ENCODE assay signal across 7 mouse cellular contexts in genomic region chr2:173702096-173702866, GRCm38 (mm10). TPM values are rescaled to one million over a fixed set of nuclear protein-coding genes. Genes with fewer than 3 reads are reported as not detected.
A peak's percentile ranks its signal among the peaks of the same experiment; 100 is the strongest.
DNase-seq lines count a peak whose midpoint lies in the region; ATAC-seq lines count a peak whose summit lies in the region.

No protein-coding gene starts in this region.

- no peaks in the 10 kb centered on the region for H3K9me3 ChIP-seq in forebrain, embryonic 16.5 days (ENCODE audit: control insufficient read depth, low read length)
- H3K9me3 ChIP-seq in hindbrain, embryonic 15.5 days: no peaks in the 10 kb centered on the region

- 0 out of 2 replicates have a peak, but pooled peaks have one; percentile 31 for ATAC-seq in forebrain, embryonic 16.5 days
- ATAC-seq in hindbrain, embryonic 15.5 days (ENCODE audit: low FRiP score, low read depth): peak; percentile 74; the same call in 1 of the 2 replicates

- 0 out of 2 replicates have a peak, but pooled peaks cover 4% of the 10 kb centered on the region for H3K4me1 ChIP-seq in forebrain, embryonic 16.5 days (replicated peaks; ENCODE audit: control insufficient read depth, insufficient read depth, low read length)
- peaks cover 44% of the 10 kb centered on the region for H3K4me1 ChIP-seq in hindbrain, embryonic 15.5 days (replicated peaks)

- H3K4me3 ChIP-seq in forebrain, embryonic 16.5 days (replicated peaks; ENCODE audit: low read length): no peak overlapping the region
- H3K4me3 ChIP-seq in hindbrain, embryonic 15.5 days: no peak overlapping the region
- H3K4me3 ChIP-seq in macrophage (ENCODE audit: inconsistent target): no peak overlapping the region

- WGBS in forebrain, embryonic 16.5 days: 61% methylated on average over 16 of the region's 16 CpGs
- WGBS in hindbrain, embryonic 15.5 days: 51% methylated on average over 16 of the region's 16 CpGs
- WGBS in macrophage (ENCODE audit: missing documents): 57% methylated on average over 16 of the region's 16 CpGs

- H3K4me2 ChIP-seq in forebrain, embryonic 16.5 days (ENCODE audit: low read length): no peak overlapping the region
- no peak overlapping the region for H3K4me2 ChIP-seq in hindbrain, embryonic 15.5 days

- peak; percentile 11 to 29 for DNase-seq in layer of hippocampus, adult 18-20 months (ENCODE audit: low spot score in 2 of 2)
- no peak for DNase-seq in layer of hippocampus, adult 9-11 months
- DNase-seq in thymus, postnatal 25 days: no peak
- no peak for DNase-seq in urinary bladder, postnatal 25 days (ENCODE audit: low spot score)

- H3K27me3 ChIP-seq in forebrain, embryonic 16.5 days (replicated peaks; ENCODE audit: control insufficient read depth, insufficient read depth, low read length): no peaks in the 10 kb centered on the region
- no peaks in the 10 kb centered on the region for H3K27me3 ChIP-seq in hindbrain, embryonic 15.5 days

- peaks cover 8% of the 10 kb centered on the region for H3K36me3 ChIP-seq in forebrain, embryonic 16.5 days (ENCODE audit: control insufficient read depth, insufficient read depth)
- peaks cover 17% of the 10 kb centered on the region; the same call in 1 of the 2 replicates for H3K36me3 ChIP-seq in hindbrain, embryonic 15.5 days
- peaks cover 77% of the 10 kb centered on the region for H3K36me3 ChIP-seq in macrophage (ENCODE audit: inconsistent target)

- H3K27ac ChIP-seq in forebrain, embryonic 16.5 days (ENCODE audit: low read length): peak overlapping the region; percentile 26; the same call in 1 of the 2 replicates
- peak overlapping the region; percentile 77 for H3K27ac ChIP-seq in hindbrain, embryonic 15.5 days (replicated peaks)
- 0 out of 2 replicates have a peak overlapping the region, but pooled peaks have one; percentile 1 for H3K27ac ChIP-seq in macrophage

- H3K9ac ChIP-seq in forebrain, embryonic 16.5 days (replicated peaks; ENCODE audit: low read depth, low read length): no peak overlapping the region
- no peak overlapping the region for H3K9ac ChIP-seq in hindbrain, embryonic 15.5 days

- H3K79me2 ChIP-seq in macrophage (ENCODE audit: inconsistent target): no peaks in the 10 kb centered on the region

RNA-seq across cellular contexts. Expression of gene 1700010B08Rik, which starts 16.9 kb away (rescaled TPM):
- not detected for total RNA-seq in layer of hippocampus, adult 18-20 months (2021)
- polyA plus RNA-seq in forebrain, embryonic 16.5 days (2015; fragmentation: Nextera tagmentation; extraction: Ambion mirVana): not detected in 2 replicates
- not detected in 2 replicates for polyA plus RNA-seq in hindbrain, embryonic 15.5 days (2015; fragmentation: Nextera tagmentation; extraction: Ambion mirVana)
- 1 to 10 TPM in 1 of 26 experiments, not detected in 25; 1.0 TPM for total RNA-seq in macrophage (2018; cell fraction: chromatin; rRNA removed)
- total RNA-seq in macrophage (2018; cell fraction: cytosol; rRNA removed): not detected
- not detected for total RNA-seq in macrophage (2018; cell fraction: nucleus; rRNA removed)
- not detected in 3 replicates for polyA plus RNA-seq in macrophage (2018)

RNA-seq across cellular contexts. Expression of gene Vapb, which starts 35.0 kb away (rescaled TPM):
- 100 to 1,000 TPM; 116 to 127 TPM for total RNA-seq in layer of hippocampus, adult 18-20 months (2021)
- 14.4 and 20.3 TPM in 2 replicates for polyA plus RNA-seq in forebrain, embryonic 16.5 days (2015; fragmentation: Nextera tagmentation; extraction: Ambion mirVana)
- 15.9 and 18.4 TPM in 2 replicates for polyA plus RNA-seq in hindbrain, embryonic 15.5 days (2015; fragmentation: Nextera tagmentation; extraction: Ambion mirVana)
- 10 to 100 TPM in 24 of 26 experiments, 1 to 10 TPM in 2; 6.5 to 60.3 (median 26.5) TPM for total RNA-seq in macrophage (2018; cell fraction: chromatin; rRNA removed)
- 100 to 1,000 TPM in 25 of 26 experiments, 10 to 100 TPM in 1; 98.5 to 199 (median 142) TPM for total RNA-seq in macrophage (2018; cell fraction: cytosol; rRNA removed)
- 10 to 100 TPM; 15.2 to 69.7 (median 42.8) TPM for total RNA-seq in macrophage (2018; cell fraction: nucleus; rRNA removed)
- 106 to 251 TPM (median 119 TPM) in 3 replicates for polyA plus RNA-seq in macrophage (2018)

RNA-seq across cellular contexts. Expression of gene Rab22a, which starts 42.7 kb away (rescaled TPM):
- total RNA-seq in layer of hippocampus, adult 18-20 months (2021): 10 to 100 TPM; 24.2 to 29.8 TPM
- polyA plus RNA-seq in forebrain, embryonic 16.5 days (2015; fragmentation: Nextera tagmentation; extraction: Ambion mirVana): 35.0 and 37.5 TPM in 2 replicates
- polyA plus RNA-seq in hindbrain, embryonic 15.5 days (2015; fragmentation: Nextera tagmentation; extraction: Ambion mirVana): 31.0 and 33.0 TPM in 2 replicates
- total RNA-seq in macrophage (2018; cell fraction: chromatin; rRNA removed): 10 to 100 TPM; 10.9 to 46.1 (median 27.1) TPM
- total RNA-seq in macrophage (2018; cell fraction: cytosol; rRNA removed): 10 to 100 TPM; 21.8 to 37.0 (median 28.8) TPM
- 10 to 100 TPM; 18.0 to 54.1 (median 35.5) TPM for total RNA-seq in macrophage (2018; cell fraction: nucleus; rRNA removed)
- polyA plus RNA-seq in macrophage (2018): 22.0 to 27.2 TPM (median 26.8 TPM) in 3 replicates

Comparison
In these comparisons a context has a peak if more than half of its experiments do, and no peak if none do; other contexts are left out.
1. DNase-seq: peak in layer of hippocampus, adult 18-20 months (2 of 2); none in layer of hippocampus, adult 9-11 months (single experiment), thymus, postnatal 25 days (single experiment) and urinary bladder, postnatal 25 days (single experiment).
2. H3K27ac ChIP-seq: peak in every context shown above with its lines; median percentile 77 in hindbrain, embryonic 15.5 days; 26 in forebrain, embryonic 16.5 days; 1 in macrophage.